Mouse (Mus musculus) hindbrain, embryonic 13.5 days (tissue): ENCODE data around the gene Gm19684. TPM values are rescaled to one million over a fixed set of nuclear protein-coding genes. Genes with fewer than 3 reads are reported as not detected.
"Not testable (repeated sequence)": the region's sequence is repeated elsewhere in the genome, so short reads cannot be mapped to it uniquely, and the experiment has no call there.

Experiments used
- ATAC-seq: fragments of 200-750 bp; cut with Nextera tagmentation; 2 replicates; pipeline ENCODE4 v1.8.0; 2017; ENCODE audit warnings: moderate TSS enrichment; ENCODE audit not compliant: low FRiP score
- H3K27ac ChIP-seq: fragments of 300-500 bp; sonication (generic); 2 replicates; pipeline ENCODE4 v1.5.1; 2015; ENCODE audit warnings: inconsistent platforms, mild to moderate bottlenecking, moderate library complexity
- H3K27me3 ChIP-seq: fragments of 300-500 bp; sonication (generic); 2 replicates; pipeline ENCODE4 v1.6.1; 2015; ENCODE audit warnings: mild to moderate bottlenecking, inconsistent platforms
- H3K36me3 ChIP-seq: fragments of 300-500 bp; sonication (generic); 2 replicates; pipeline ENCODE4 v1.6.1; 2015; ENCODE audit warnings: mild to moderate bottlenecking, inconsistent platforms
- H3K4me1 ChIP-seq: fragments of 300-500 bp; sonication (generic); replicated peaks from 2 replicates; pipeline ENCODE4 v1.6.1; 2015; ENCODE audit warnings: inconsistent platforms
- H3K4me2 ChIP-seq: fragments of 300-500 bp; sonication (generic); 2 replicates; pipeline ENCODE4 v1.6.1; 2015; ENCODE audit warnings: inconsistent platforms, mild to moderate bottlenecking, moderate library complexity
- H3K4me3 ChIP-seq: fragments of 300-500 bp; sonication (generic); 2 replicates; pipeline ENCODE4 v1.5.1; 2015; ENCODE audit warnings: mild to moderate bottlenecking, inconsistent platforms
- H3K9ac ChIP-seq: fragments of 300-500 bp; sonication (generic); 2 replicates; pipeline ENCODE4 v1.6.1; 2015; ENCODE audit warnings: mild to moderate bottlenecking, inconsistent platforms
- H3K9me3 ChIP-seq: fragments of 300-500 bp; sonication (generic); 2 replicates; pipeline ENCODE4 v1.6.1; 2016; ENCODE audit warnings: inconsistent platforms
- WGBS: fragments of 180-500 bp; shearing (Covaris S2); methylation state at CpG from one replicate; pipeline ENCODE4 v1.1.7; 2015; 5-methylcytosine and 5-hydroxymethylcytosine counted together
- polyA plus RNA-seq: library from polyadenylated mRNA; unstranded; fragments of >200 nt; fragmentation: Nextera tagmentation; extraction: Ambion mirVana; gene quantifications from 2 replicates; pipeline ENCODE4 v1.2.1, GENCODE M21; 2015

The Gm19684 gene
- polyA plus RNA-seq, 1 experiment from 2014 or later = not detected

DNA sequence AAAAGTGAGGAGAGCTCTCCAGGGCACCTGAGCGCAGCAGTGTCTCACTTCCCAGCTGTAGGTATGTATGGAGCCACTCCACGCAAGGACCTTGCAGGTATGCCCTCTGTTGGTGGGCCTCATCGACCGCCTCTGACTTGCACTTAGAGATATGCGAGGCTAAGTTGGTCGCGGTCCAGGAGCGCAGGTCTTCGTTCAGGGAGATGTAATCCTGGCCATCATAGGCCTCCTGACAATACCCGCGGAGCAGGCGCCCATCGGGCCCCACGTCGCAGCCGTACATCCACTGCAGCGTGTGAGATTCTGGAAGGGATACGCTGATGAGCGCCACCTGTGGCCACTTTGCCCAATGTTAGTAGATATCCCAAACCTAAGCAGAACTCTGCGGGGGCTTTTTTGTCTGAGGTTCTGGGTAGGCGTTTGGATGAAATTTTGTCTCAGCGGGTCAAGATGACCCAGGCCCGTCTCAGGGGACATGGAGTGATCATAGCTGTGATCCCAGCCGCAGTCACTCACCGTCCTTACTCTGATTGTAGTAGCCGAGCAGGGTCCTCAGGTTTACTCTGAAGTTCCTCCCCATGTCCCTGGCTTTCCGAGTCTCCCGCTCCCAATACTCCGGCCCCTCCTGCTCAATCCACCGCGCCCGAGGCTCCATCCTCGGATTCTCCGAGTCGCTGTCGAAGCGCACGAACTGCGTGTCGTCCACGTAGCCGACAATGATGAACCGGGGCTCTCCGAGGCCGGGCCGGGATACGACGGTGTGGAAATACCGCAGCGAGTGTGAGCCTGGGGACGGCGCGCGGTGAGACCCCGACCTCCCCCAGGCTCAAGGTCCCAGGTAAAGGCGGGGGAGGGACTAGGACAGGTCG, 10.6 kb upstream of the Gm19684 start:
- H3K36me3 ChIP-seq = not testable (repeated sequence)
- 2% methylated on average over 57 of the region's 57 CpGs for WGBS

DNA sequence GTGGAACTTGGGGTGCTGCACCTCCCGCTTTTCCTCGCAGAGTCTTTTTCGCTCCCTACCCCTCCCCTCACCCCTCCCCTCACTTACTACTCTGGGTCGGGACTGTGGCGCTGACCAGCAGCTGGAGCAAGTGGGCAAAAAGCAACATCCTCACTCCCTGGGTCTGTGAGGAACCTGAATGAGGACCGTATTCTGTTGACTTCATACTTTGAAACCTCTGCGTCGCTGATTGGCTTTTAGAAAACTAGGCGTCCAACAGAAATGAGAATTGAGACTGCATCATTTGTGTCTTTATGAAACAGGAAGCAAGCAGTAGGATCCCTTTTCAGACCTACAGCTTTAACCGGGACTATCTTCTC, 10.0 kb upstream of the Gm19684 start:
- H3K36me3 ChIP-seq, H3K4me1 ChIP-seq, H3K9me3 ChIP-seq, H3K27ac ChIP-seq: not testable (repeated sequence)
- Histone ChIP-seq H3K4me3 (peak overlapping the region; percentile 44), H3K27me3 (peaks cover 35% of the 10 kb centered on the region), H3K4me2 (peak overlapping the region; percentile 78), H3K9ac (peak overlapping the region; percentile 65)
- WGBS = 4% methylated on average over 10 of the region's 10 CpGs
- peak; percentile 40; the same call in 1 of the 2 replicates for ATAC-seq

More for the DNA sequence above, 10.6 kb upstream of the Gm19684 start:
- Histone ChIP-seq H3K27me3 (peaks cover 35% of the 10 kb centered on the region), H3K9ac (peak overlapping the region; percentile 65), H3K4me2 (peak overlapping the region; percentile 78), H3K4me3 (peak overlapping the region; percentile 44)
- ATAC-seq = peak; percentile 78
- not testable (repeated sequence) for H3K27ac ChIP-seq, H3K4me1 ChIP-seq, H3K9me3 ChIP-seq

GRCm38 (mm10) chr17:36113979-36114593, 7.4 kb upstream of the Gm19684 start:
- H3K9ac ChIP-seq, H3K27ac ChIP-seq, H3K4me3 ChIP-seq, H3K4me2 ChIP-seq, H3K9me3 ChIP-seq, ATAC-seq, H3K4me1 ChIP-seq, H3K36me3 ChIP-seq: not testable (repeated sequence)
- peaks cover 36% of the 10 kb centered on the region for H3K27me3 ChIP-seq
- 19% methylated on average over 6 of the region's 6 CpGs for WGBS

DNA sequence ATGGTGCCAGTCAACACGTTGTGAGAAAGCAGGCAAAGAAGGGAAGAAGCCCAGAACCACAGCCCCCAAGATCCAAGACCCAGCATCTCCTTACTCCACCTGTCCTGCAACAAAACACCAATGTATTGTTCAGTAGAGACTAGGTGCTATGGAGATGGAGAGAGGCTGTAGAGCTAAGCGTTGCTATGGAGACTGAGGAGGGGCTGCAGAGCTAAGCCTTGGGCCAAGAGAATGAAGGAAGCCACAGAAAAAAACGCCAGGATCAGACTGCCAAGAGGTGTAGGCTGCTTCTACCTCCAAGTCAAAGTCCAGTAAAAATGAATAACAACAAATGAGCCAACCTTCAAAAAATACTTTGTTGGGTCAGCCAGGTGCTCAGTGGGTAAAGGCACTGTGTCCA, 4.9 kb upstream of the Gm19684 start:
- not testable (repeated sequence) for H3K4me1 ChIP-seq, H3K9me3 ChIP-seq, H3K36me3 ChIP-seq, H3K9ac ChIP-seq, H3K4me2 ChIP-seq, H3K27ac ChIP-seq, ATAC-seq, H3K4me3 ChIP-seq
- WGBS = 32% methylated on average over 3 of the region's 3 CpGs
- H3K27me3 ChIP-seq = peaks cover 39% of the 10 kb centered on the region

GRCm38 (mm10) chr17:36120839-36121238, 639 bp upstream of the Gm19684 start:
- not testable (repeated sequence) for H3K4me1 ChIP-seq, H3K27ac ChIP-seq, ATAC-seq, H3K9ac ChIP-seq, H3K36me3 ChIP-seq, H3K4me3 ChIP-seq, H3K9me3 ChIP-seq
- Histone ChIP-seq H3K27me3 (peaks cover 41% of the 10 kb centered on the region), H3K4me2 (peak overlapping the region; percentile 25)
- WGBS = 27% methylated on average over 18 of the region's 18 CpGs

DNA sequence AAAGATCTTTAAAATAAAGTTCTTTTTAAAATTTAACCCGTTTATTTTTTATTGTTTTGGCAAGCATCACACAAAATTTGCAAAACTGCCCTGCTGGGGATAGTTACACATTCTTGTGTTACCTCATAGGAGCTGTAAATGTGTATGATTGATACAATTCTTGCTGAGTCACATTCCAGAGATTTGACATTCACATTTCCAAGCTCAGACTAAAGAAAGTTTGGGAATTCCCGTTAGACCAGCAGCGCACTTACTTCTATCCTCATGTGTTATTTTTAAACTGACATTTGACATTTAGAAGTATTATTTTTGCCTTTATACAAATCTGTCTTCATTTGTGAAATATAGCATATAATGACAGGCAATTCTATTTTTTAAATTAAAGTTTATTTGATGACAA, 2.6 kb downstream of the Gm19684 start:
- not testable (repeated sequence) for H3K4me1 ChIP-seq, H3K36me3 ChIP-seq, H3K9ac ChIP-seq, H3K27ac ChIP-seq, ATAC-seq, H3K4me3 ChIP-seq, H3K9me3 ChIP-seq, H3K4me2 ChIP-seq
- 77% methylated on average over 3 of the region's 3 CpGs for WGBS
- H3K27me3 ChIP-seq = peaks cover 40% of the 10 kb centered on the region

DNA sequence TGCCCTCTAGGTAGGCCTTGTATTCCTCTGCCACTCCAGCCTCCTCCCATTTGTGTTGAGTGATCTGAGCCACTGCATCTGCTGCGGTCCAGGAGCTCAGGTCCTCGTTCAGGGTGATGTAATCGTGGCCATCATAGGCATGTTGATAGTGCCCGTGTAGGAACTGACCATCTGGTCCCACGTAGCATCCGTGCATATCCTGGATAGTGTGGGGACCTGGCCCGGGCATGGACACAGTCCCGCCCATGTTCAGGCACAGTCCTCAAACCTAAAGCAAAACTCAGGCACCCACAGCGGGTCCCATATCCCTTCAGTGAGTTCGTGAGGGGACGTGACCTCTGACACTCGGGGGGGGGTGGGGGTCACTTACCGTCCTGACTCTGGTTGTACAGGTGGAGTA, 7.0 kb downstream of the Gm19684 start:
- ATAC-seq, H3K9ac ChIP-seq, H3K9me3 ChIP-seq, H3K4me2 ChIP-seq, H3K4me3 ChIP-seq, H3K4me1 ChIP-seq, H3K27ac ChIP-seq, H3K36me3 ChIP-seq: not testable (repeated sequence)
- H3K27me3 ChIP-seq = peaks cover 23% of the 10 kb centered on the region
- WGBS = 67% methylated on average over 12 of the region's 13 CpGs

DNA sequence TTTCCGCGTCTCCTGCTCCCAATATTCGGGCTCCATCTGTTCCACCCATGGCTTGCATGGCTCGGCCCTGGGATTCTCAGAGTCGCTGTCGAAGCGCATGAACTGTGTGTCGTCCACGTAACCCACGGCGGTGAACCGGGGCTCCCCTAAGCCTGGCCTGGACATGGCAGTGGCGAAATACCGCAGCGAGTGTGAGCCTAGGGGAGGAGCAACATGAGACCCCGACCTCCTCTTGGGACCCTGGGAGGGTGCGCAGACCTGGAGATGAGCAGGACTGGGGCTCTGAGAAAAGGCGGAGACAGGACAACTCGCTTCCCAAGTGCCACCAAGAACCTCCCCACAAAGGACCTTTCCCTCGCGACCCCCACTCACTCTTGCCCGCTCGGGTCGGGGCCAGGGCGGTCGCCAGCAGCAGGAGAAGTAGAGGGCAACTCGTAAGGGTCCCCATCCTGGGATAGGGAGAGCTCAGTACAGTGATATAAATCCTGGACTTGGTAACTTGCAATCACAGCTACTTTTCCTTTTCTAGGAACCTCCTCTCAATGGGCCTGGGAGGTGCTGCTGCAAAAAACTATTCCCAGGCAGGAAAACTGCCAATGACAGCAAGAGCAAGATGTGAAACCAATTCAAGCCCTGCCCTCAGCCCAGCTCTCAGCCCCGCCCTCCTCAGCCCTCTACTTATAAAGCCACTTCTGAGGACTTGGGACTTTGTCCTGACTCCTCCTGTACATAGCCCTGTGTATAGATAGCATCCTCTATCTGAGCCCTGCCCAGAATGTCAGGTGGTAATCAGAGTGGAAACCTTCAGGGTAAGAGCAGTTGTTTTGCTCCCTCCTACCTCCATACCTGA, 7.7 kb downstream of the Gm19684 start, which contains the start of gene Gm7030:
TSS of gene Gm7030 (minus strand) at position 458 of the 850 bp plus-strand sequence.
- not testable (repeated sequence) for H3K9ac ChIP-seq, H3K4me3 ChIP-seq, H3K27ac ChIP-seq, H3K4me2 ChIP-seq, ATAC-seq, H3K4me1 ChIP-seq, H3K9me3 ChIP-seq, H3K36me3 ChIP-seq
- 30% methylated on average over 27 of the region's 28 CpGs for WGBS
- peaks cover 27% of the 10 kb centered on the region for H3K27me3 ChIP-seq

GRCm38 (mm10) chr17:36131516-36132265, 10.2 kb downstream of the Gm19684 start:
- 78% methylated on average over 5 of the region's 5 CpGs for WGBS
- Histone ChIP-seq H3K4me2 (no peak overlapping the region), H3K9ac (no peak overlapping the region), H3K36me3 (no peaks in the 10 kb centered on the region), H3K27ac (no peak overlapping the region), H3K4me3 (no peak overlapping the region), H3K27me3 (peaks cover 33% of the 10 kb centered on the region), H3K4me1 (no peaks in the 10 kb centered on the region), H3K9me3 (no peaks in the 10 kb centered on the region)
- no peak for ATAC-seq

DNA sequence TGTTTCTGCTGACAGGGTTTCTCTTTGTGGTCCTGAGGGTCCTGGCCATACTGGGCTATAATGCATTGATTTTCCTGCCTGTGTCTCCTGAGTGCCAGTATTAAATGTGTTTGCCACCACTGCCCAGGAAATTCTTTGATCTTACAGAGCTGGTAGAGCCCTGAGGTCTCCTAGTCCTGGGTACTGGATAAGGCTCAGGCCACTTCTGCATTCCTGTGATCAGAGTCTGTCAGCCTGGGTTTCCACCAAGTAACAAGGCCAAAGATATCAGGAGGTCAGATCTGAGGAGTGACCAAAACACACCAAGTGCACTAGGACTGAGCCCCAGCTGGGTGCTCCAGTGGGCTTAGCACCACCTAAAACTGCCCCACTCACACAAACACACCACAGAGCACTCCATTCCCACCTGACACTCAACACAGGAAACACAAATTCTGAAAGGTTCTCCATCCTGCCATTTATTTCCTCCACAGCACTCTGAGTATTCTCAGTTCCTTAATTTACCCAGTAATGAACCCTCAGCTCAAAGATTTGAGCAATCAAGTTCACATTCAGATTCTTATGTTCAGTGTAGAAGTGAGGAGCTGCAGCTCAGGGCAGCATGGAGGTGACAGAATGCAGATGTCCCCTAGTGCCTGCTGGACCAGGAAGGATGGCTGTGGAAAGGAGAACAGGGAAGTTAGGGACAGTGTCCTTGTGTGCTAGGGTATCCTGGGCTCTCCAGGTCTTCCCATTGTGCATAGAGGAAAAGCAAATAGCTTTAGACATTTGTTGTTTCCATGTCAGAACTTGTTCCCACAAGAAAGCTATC, 14.1 kb downstream of the Gm19684 start:
- H3K9ac ChIP-seq, H3K4me3 ChIP-seq, H3K4me2 ChIP-seq, ATAC-seq, H3K4me1 ChIP-seq, H3K36me3 ChIP-seq, H3K27ac ChIP-seq, H3K9me3 ChIP-seq: not testable (repeated sequence)
- peaks cover 35% of the 10 kb centered on the region for H3K27me3 ChIP-seq

- not testable (repeated sequence) for ATAC-seq, H3K4me2 ChIP-seq, H3K36me3 ChIP-seq, H3K9ac ChIP-seq, H3K9me3 ChIP-seq, H3K4me1 ChIP-seq, H3K4me3 ChIP-seq, H3K27ac ChIP-seq
- H3K27me3 ChIP-seq = peaks cover 34% of the 10 kb centered on the region
- 68% methylated on average over 1 of the region's 1 CpGs for WGBS
These were observed 14.9 kb downstream of the Gm19684 start for GRCm38 (mm10) chr17:36136299-36136848.
